Mouse (Mus musculus) megakaryocyte, embryonic 14.5 days (primary cell): ENCODE measurements around the gene Sympk.

Experiments used
- FLI1 ChIP-seq: IDR thresholded peaks from 2 replicates; pipeline ENCODE4 v1.6.1; 2012; ENCODE audit warnings: low read length, inconsistent platforms, mixed read lengths
- GATA1 ChIP-seq: IDR thresholded peaks from 3 replicates; pipeline ENCODE4 v1.6.1; 2012; ENCODE audit warnings: mixed read lengths, low read length, inconsistent platforms, borderline replicate concordance

DNA sequence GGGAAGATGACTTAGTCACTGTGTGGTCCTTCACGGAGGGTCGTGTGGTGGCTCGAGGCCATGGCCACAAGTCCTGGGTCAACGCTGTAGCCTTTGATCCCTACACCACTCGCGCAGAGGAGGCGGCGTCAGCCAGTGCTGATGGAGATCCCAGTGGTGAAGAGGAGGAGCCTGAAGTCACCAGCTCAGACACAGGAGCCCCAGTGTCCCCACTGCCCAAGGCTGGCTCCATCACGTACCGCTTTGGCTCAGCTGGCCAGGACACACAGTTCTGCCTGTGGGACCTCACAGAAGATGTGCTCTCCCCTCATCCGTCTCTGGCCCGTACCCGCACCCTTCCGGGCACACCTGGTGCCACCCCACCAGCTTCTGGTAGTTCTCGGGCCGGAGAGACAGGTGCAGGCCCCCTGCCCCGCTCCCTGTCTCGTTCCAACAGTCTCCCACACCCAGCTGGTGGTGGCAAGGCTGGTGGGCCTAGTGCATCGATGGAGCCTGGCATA is 56.3 kb downstream of the Sympk start:
- TF ChIP-seq FLI1 (no peak), GATA1 (no peak)
